Mouse (Mus musculus) WW6 (cell line): ENCODE data around the gene Strip1.
"Not testable (repeated sequence)": the region's sequence is repeated elsewhere in the genome, so short reads cannot be mapped to it uniquely, and the experiment has no call there.

ENCODE experiments used
- DNase-seq: peaks from one replicate; pipeline ENCODE4 v3.0.0-alpha.2; 2013; ENCODE audit warnings: low read depth, low spot score

Gene Strip1

GRCm38 (mm10) chr3:107631523-107631958, at the start of gene Strip1:
Strip1 (minus strand) TSS chr3:107631694.
- DNase-seq: peak; percentile 87

GRCm38 (mm10) chr3:107680790-107681576, 49.5 kb upstream of the Strip1 start:
- DNase-seq: no peak

- no peak for DNase-seq
Observed at GRCm38 (mm10) chr3:107671509-107671908, 40.0 kb upstream of the Strip1 start.

GRCm38 (mm10) chr3:107670500-107670899, 39.0 kb upstream of the Strip1 start:
- DNase-seq: no peak

GRCm38 (mm10) chr3:107668786-107669185, 37.3 kb upstream of the Strip1 start:
- DNase-seq: no peak

- DNase-seq: no peak
Observed at GRCm38 (mm10) chr3:107667426-107667825, 35.9 kb upstream of the Strip1 start.

- no peak for DNase-seq
Observed at GRCm38 (mm10) chr3:107664641-107665040, 33.1 kb upstream of the Strip1 start.

GRCm38 (mm10) chr3:107659000-107659399, 27.5 kb upstream of the Strip1 start:
- no peak for DNase-seq

- no peak for DNase-seq
Observed at GRCm38 (mm10) chr3:107656888-107657287, 25.4 kb upstream of the Strip1 start.

GRCm38 (mm10) chr3:107656151-107656550, 24.7 kb upstream of the Strip1 start:
- DNase-seq: no peak

- DNase-seq: no peak
Observed at GRCm38 (mm10) chr3:107655491-107655890, 24.0 kb upstream of the Strip1 start.

- DNase-seq: no peak
Observed at GRCm38 (mm10) chr3:107654861-107655260, 23.4 kb upstream of the Strip1 start.

GRCm38 (mm10) chr3:107652968-107653367, 21.5 kb upstream of the Strip1 start:
- no peak for DNase-seq

GRCm38 (mm10) chr3:107650276-107650675, 18.8 kb upstream of the Strip1 start:
- not testable (repeated sequence) for DNase-seq

GRCm38 (mm10) chr3:107646947-107647346, 15.5 kb upstream of the Strip1 start:
- DNase-seq: no peak

GRCm38 (mm10) chr3:107637606-107638172, 6.2 kb upstream of the Strip1 start:
- DNase-seq: no peak

- no peak for DNase-seq
Observed at GRCm38 (mm10) chr3:107636236-107636635, 4.7 kb upstream of the Strip1 start.

- no peak for DNase-seq
Observed at GRCm38 (mm10) chr3:107635836-107636235, 4.3 kb upstream of the Strip1 start.

GRCm38 (mm10) chr3:107633906-107634305, 2.4 kb upstream of the Strip1 start:
- no peak for DNase-seq

GRCm38 (mm10) chr3:107632786-107633185, 1.3 kb upstream of the Strip1 start:
- no peak for DNase-seq

GRCm38 (mm10) chr3:107630682-107631522, 592 bp downstream of the Strip1 start, which contains the start of gene Gm10961:
Gm10961 (plus strand) TSS chr3:107631322.
- no peak for DNase-seq

GRCm38 (mm10) chr3:107629411-107629810, 2.1 kb downstream of the Strip1 start:
- no peak for DNase-seq
